Mouse (Mus musculus): ENCODE results near the gene Paqr5.

DNA sequence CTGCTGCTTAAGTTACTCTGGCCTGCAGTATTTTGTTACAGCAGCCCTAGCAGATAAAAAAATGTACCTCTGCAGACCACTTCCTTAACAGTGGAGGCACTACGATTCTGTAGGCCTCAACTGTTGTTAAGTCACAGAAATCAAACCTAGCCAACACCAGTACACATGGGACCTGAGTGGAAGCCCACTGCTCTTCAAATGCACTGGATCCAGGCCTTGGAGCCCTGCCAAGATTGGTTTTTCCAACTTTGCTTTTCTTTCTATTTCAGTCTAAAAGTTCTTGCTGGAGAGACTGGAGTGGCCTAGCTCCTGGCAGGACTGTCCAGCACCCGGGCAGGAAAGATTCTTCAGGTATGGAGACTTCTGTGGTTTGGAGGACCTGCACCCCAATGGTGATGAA, 29.6 kb upstream of the Paqr5 start:
- TF ChIP-seq CTCF (IDR thresholded peaks at IDR 0.05; ENCODE audit: low read depth): no peak
- TF ChIP-seq EP300 (IDR thresholded peaks at IDR 0.05; ENCODE audit: low read depth): no peak

Measured in liver, embryonic 14.5 days (tissue).